Mouse (Mus musculus) CD4-positive, CD25-positive, alpha-beta regulatory T cell, adult 2 months (primary cell): ENCODE results near the gene 2310022A10Rik.

Experiments
- DNase-seq: peaks from one replicate; pipeline ENCODE4 v3.0.0-alpha.2; 2012; ENCODE audit warnings: low read depth, low spot score

Gene 2310022A10Rik

GRCm38 (mm10) chr7:27590566-27591213 lies 37.7 kb downstream of the 2310022A10Rik start:
- DNase-seq = peak; percentile 56

- peak; percentile 97 for DNase-seq
Observed at GRCm38 (mm10) chr7:27591266-27592216, 38.5 kb downstream of the 2310022A10Rik start, which contains the start of gene Akt2. Akt2 (plus strand) TSS chr7:27591552.

- DNase-seq = peak; percentile 71
Observed at GRCm38 (mm10) chr7:27592217-27592929, 39.3 kb downstream of the 2310022A10Rik start.

- peak; percentile 23 for DNase-seq
Observed at GRCm38 (mm10) chr7:27592934-27593645, 40.1 kb downstream of the 2310022A10Rik start.

- DNase-seq = no peak
Observed at GRCm38 (mm10) chr7:27596586-27597503, 43.8 kb downstream of the 2310022A10Rik start.

- no peak for DNase-seq
Observed at GRCm38 (mm10) chr7:27598053-27598452, 45.0 kb downstream of the 2310022A10Rik start.

GRCm38 (mm10) chr7:27601628-27602027 lies 48.6 kb downstream of the 2310022A10Rik start:
- no peak for DNase-seq

GRCm38 (mm10) chr7:27602161-27602560 lies 49.1 kb downstream of the 2310022A10Rik start:
- DNase-seq = no peak

GRCm38 (mm10) chr7:27602835-27603234 lies 49.8 kb downstream of the 2310022A10Rik start:
- DNase-seq = no peak

GRCm38 (mm10) chr7:27604661-27605348 lies 51.8 kb downstream of the 2310022A10Rik start:
- no peak for DNase-seq

- DNase-seq = no peak
Observed at GRCm38 (mm10) chr7:27605499-27606285, 52.7 kb downstream of the 2310022A10Rik start.

GRCm38 (mm10) chr7:27606481-27607254 lies 53.6 kb downstream of the 2310022A10Rik start:
- no peak for DNase-seq

- DNase-seq = no peak
Observed at GRCm38 (mm10) chr7:27607580-27607979, 54.5 kb downstream of the 2310022A10Rik start.

GRCm38 (mm10) chr7:27608130-27608529 lies 55.1 kb downstream of the 2310022A10Rik start:
- no peak for DNase-seq

- DNase-seq = no peak
Observed at GRCm38 (mm10) chr7:27609285-27609684, 56.3 kb downstream of the 2310022A10Rik start.

- no peak for DNase-seq
Observed at GRCm38 (mm10) chr7:27609688-27610087, 56.7 kb downstream of the 2310022A10Rik start.

- no peak for DNase-seq
Observed at GRCm38 (mm10) chr7:27610370-27610769, 57.3 kb downstream of the 2310022A10Rik start.

- no peak for DNase-seq
Observed at GRCm38 (mm10) chr7:27610871-27611270, 57.8 kb downstream of the 2310022A10Rik start.
